Mouse (Mus musculus) 416B (cell line): ENCODE data around the gene Tcf7l2.

Experiments used
- DNase-seq: peaks from one replicate; pipeline ENCODE4 v3.0.0; 2011; ENCODE audit warnings: low read depth

Gene Tcf7l2

DNA sequence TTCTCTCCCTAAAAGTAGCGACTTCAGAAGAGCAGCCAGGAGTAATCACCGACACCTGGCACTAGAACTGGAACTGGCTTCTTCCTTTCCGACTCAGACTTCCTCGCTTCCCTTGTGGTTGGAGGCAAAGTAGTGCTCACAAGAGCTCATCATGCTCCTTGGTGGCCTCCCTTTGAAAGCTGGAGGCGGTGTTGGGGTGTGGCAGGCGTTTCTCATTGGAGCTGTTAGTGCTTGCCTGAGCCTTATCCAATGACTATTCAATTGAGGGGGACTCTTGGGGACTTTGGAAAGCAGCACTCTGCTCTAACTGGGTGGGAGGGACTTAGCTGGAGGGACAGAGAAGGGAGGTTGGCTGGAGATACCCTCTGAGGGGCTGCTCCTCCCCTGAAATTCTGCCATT, 9.1 kb upstream of the Tcf7l2 start:
- DNase-seq: no peak

GRCm38 (mm10) chr19:55732994-55733393, 8.6 kb upstream of the Tcf7l2 start:
- no peak for DNase-seq

DNA sequence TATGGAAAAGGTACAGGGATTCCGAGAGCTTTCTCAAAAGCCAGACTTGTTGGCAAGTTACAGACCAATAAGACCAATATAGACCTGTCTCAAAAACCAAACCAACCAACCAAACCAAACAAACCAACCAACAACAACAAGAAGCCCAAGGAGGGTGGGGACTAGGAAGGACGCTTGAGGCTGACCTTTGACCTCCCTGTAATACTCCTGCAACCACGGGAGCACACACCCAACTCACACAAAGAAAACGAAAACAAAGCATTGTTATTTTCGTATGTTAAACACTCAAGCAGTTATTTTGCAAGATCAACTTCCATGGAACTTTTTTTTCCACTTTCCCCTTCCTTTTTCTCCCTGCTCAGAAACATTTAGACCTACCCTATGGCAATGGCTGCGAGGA, 5.6 kb upstream of the Tcf7l2 start:
- DNase-seq: no peak

GRCm38 (mm10) chr19:55739713-55740112, 1.9 kb upstream of the Tcf7l2 start:
- no peak for DNase-seq

DNA sequence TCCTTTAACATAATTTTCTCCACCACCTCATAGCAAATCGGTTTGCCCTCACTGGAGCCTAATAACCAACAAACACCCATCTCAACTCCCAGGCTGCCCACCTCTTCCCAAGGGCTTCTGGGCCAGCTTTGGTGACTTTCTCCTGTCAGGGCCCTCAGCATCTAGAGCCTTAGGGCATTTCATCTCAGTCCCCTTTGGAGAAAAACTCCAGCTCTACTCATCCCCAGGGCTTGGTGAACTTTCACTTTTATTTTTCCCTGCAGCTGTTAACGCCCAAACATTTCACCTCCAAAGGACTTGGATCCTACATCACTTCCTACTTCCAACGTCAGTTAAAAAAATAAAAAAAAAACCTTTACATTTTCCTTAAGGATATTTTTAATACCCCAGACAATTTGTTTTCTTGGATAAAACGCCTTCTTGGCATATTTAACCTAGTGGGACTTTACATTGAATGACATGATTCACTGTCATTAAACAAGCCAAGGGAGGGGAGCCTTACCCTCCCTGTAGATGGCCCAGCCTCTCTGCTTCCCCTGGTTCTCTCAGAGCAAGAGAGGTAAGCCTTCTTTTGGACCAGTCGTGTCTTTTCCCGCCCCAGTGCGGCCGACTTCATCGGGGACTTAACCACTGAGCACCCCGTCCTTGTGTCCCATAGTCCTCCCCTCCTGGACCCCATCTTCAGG, 724 bp upstream of the Tcf7l2 start:
- DNase-seq: no peak

DNA sequence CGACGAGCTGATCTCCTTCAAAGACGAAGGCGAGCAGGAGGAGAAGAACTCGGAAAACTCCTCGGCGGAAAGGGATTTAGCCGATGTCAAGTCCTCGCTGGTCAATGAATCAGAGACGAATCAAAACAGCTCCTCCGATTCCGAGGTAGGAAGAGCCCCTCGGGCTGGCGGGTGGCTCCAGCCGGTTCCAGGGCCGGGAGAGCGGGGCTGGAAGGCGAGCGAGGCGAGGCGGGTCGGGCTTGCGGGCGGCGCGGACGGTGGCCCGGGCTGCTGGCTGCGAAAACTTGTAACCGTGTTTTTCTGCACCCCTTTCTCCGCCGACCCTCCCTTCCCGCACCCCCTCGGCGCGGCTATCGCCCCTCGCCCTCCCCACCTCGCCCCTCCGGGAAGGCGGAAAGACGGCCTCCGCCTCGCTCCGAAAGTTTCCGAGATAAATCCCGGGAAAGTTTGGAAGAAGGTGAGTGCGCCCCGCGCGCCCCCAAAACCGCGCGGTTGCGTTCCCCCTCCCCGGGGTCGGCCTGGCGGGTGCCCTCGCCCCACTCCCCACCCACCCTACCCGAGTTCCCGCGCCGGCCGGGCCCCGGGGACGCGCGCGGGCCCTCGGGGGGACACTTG, 873 bp downstream of the Tcf7l2 start:
- no peak for DNase-seq

DNA sequence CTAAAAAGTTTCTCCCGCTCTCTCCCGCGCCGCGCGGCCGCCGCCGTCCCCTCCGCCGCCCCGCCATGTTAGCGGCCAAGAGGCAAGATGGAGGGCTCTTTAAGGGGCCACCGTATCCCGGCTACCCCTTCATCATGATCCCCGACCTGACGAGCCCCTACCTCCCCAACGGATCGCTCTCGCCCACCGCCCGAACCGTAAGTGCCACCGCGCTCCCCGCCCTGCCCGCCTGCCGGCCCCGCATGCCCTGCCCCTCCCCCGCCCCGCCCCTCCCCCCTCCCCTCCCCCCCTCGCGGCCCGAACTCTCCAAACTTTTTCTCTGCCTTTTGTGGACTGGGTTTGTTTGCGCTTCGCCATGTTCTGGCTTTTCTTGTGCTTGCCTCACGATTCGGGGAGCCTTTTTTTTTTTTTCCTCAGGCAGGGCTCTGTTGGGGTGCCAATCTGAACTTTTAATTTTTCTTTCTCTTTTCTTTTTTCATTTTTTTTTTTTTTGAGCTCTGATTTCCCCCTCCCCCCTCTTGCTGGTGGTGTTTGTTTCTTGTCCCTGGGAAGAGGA, 1.5 kb downstream of the Tcf7l2 start:
- no peak for DNase-seq

- no peak for DNase-seq
Observed at GRCm38 (mm10) chr19:55743557-55744441, 2.2 kb downstream of the Tcf7l2 start.

- DNase-seq: no peak
Observed at GRCm38 (mm10) chr19:55744576-55745191, 3.1 kb downstream of the Tcf7l2 start.

DNA sequence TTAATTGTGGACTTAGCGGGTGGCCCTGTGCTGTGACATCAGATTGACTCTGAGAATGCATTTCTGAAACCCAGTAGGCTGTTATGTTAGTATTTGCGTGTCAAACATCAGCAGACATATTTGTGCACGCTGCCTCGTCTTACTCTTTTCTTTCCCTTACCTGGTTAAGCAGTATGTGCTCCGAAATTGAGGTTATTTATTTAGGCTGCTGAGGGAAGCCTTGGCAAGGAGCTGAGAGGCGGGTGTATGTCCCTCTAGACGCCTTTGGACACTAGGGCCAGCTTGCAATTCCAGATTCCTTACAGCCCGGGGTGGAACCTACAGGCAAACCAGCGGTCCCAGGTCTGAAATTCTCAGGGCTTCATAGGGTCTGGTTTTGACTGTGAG, 3.6 kb downstream of the Tcf7l2 start:
- DNase-seq: no peak

DNA sequence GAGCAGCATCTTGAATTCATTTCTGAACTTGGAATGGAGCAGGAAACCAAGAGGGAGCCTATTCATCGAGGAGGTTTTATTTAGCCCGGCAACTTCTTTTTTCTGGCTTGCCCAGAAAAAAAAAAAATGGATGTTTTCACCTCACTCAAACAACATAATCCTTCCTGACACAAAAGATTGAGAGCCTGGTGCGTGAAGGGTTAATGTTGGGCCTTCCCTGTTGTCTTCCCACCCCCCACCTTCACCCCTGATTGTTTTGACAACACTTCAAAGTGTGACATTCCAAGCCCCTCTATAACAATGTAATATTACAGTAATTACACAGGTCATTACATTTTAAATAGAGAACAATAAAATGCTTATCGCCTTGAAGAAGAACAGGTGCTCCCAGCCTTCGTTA, 4.6 kb downstream of the Tcf7l2 start:
- no peak for DNase-seq

GRCm38 (mm10) chr19:55747237-55747925, 5.8 kb downstream of the Tcf7l2 start:
- no peak for DNase-seq

DNA sequence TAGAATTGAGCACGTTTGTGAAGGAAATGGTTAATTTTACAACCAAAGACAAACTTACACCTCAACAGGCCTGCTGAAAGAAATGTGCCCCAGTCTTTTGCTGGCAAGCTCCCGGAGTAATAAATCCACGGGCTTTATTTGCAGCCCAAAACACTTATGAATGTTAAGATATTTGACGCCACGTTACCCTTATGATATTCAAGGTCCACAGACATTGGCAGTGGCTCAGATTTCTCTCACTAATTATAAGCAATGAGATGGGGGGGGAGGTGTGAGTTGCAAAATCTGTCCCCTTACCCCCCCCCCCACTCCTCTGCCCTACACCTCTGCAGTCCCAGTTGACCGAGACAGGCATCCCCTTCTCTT, 6.3 kb downstream of the Tcf7l2 start:
- no peak for DNase-seq

GRCm38 (mm10) chr19:55748801-55749200, 7.2 kb downstream of the Tcf7l2 start:
- DNase-seq: no peak

DNA sequence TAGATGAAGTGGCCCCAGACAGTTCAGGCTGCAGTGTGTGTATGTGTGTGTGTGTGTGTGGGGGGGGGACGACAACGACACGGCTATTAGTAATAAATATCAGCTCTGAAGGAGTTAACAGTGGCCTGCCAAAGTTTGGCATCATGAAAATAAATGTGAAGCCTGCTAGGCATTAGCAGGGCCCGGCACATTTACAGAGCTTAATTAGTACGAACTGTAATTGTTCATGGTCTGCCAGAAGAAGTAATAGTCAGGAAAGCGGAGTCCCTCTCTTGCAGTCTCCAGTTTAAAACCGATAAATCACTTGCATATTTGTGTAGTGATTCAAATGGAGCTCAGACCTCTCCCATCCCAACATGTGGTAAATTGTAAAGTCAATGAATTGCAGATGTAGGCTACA, 7.9 kb downstream of the Tcf7l2 start:
- no peak for DNase-seq

DNA sequence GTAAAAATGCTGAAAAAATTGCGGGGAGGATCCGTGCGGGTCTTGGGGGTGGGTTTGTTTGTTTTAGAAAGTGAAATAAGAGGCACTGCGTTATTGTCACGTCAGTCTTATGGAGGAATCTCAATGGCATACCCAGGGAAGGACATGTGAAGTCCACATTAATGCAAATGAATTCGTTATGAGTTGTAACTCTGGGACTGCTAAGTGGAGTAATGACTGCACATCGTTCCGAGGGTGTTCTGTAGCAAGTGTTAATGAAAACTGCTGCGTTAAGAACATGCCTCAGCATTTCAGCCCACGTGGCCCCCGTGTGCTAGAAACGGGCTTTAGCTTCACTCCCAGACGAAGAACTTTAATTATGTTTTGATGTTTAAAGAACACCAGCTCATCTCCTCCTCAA, 8.4 kb downstream of the Tcf7l2 start:
- DNase-seq: no peak

- DNase-seq: no peak
Observed at GRCm38 (mm10) chr19:55750465-55750864, 8.8 kb downstream of the Tcf7l2 start.

GRCm38 (mm10) chr19:55752861-55753260, 11.2 kb downstream of the Tcf7l2 start:
- no peak for DNase-seq

DNA sequence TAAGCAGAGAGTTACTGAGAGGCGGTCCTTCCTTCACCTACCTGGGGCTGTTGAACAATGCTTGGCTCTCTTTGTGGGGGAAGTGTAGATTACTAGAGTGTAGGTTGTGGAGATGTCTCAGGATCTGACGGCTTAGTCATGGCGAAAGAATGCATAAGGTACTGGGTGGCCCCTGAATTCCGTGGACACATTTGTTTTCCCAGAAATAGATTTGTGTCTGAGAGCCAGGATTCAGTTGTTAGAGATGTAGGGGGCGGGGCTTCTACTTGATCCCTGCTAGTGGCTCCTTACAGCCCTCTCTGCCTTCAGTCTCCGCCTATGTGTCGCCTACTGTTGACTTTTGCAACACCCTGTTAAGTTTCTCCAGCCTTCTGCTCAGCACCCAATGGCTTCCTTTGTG, 12.7 kb downstream of the Tcf7l2 start:
- no peak for DNase-seq

- DNase-seq: no peak
Observed at GRCm38 (mm10) chr19:55755462-55755861, 13.8 kb downstream of the Tcf7l2 start.

GRCm38 (mm10) chr19:55756707-55757106, 15.1 kb downstream of the Tcf7l2 start:
- no peak for DNase-seq

GRCm38 (mm10) chr19:55757403-55757802, 15.8 kb downstream of the Tcf7l2 start:
- DNase-seq: no peak
